Mouse (Mus musculus) heart, postnatal 36 days (tissue): Measurements from ENCODE around the gene Gm11985. TPM values are rescaled to one million over a fixed set of nuclear protein-coding genes. Genes with fewer than 3 reads are reported as not detected.

Experiments used
- DNase-seq, 2 experiments: peaks; one replicate each; pipeline ENCODE4 v3.0.0; 2021 to 2022
- intact Hi-C: fragments of 180-260 bp; cut with DNase I; formaldehyde crosslinking; loops from one replicate; pipeline ENCODE4 v1.15.1; 2025
- total RNA-seq, 2 experiments: library from RNA; stranded (reverse); gene quantifications; 2 replicates each; pipeline ENCODE4 v1.2.3; 2021

Gene Gm11985
- total RNA-seq, 2 experiments from 2014 or later = not detected

DNA sequence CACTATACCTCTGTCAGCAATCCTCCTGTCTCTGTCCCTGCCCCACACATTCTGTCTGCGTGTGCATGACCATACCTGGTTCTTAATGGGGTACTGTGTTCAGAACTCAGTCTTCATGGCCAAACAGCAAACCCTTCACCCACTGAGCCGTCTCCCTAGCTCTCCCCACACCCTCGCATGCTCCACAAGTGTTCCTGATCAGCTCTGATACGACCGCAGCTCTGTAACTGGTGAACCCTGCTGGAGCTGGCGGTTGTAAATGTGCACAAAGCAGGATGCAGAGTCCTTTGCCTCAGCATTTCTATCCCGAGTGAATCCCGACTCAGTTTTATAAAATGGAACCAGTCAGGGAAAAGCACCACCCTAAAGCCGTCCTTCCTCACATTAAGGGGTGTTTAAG lies 15.5 kb upstream of the Gm11985 start:
- intact Hi-C loops = no loop called here
- no peak for DNase-seq

- DNase-seq = no peak
Observed at GRCm38 (mm10) chr11:7202206-7202605, 13.8 kb upstream of the Gm11985 start.

DNA sequence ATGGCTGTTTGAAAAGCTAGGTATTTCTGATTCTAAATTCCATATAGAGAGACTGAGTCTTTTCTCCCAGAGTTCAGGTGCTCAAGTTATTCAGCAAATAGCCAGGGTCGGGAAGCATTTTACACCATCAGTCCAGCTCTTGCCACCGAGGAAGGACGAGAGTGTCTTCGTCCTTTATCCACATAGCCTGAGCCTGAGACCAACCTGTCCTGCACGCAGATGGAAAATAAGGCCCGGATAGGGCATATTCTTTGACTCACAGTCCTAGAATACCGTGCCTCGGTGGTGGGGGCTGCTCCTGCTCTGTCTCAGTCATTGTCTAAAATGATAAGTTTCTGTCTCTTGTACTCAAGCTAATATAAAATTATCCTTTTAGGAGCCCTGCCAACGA lies 12.0 kb upstream of the Gm11985 start:
- no peak for DNase-seq
- intact Hi-C loops = loop anchor here (1.0 kb wide), 1 partner anchor 1205 kb away; no protein-coding TSS in a partner anchor

More at GRCm38 (mm10) chr11:7202206-7202605, 13.8 kb upstream of the Gm11985 start:
- intact Hi-C loops = no loop called here

DNA sequence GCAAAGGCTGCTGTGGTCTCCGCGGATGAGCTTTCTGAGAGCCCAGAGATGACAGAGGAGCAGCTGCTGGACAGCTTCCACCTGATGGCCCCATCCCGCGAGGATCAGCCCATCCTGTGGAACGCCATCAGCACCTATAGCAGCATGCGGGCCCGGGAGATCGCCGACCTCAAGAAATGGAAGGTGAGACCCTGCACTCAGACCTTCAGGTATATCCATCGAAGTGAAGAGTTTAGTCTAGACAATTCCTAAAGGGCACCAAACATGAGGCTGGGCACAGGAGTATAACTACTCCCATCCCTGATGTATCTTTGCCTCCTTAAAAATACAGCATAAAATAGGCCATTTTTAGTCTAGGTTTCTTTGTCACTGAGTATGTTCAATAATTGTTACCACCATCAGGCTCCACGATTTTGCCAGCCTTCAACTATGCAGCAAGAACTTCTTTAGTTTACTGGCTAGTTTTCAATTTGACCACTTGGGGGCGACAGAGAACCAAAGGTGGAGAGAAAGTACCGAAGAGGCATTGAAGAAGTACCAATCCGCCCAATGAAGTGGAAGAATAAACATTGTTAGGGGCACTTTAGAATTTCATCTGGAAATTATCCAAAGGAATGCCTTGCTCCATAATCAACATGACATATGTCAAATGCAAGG lies 11.5 kb upstream of the Gm11985 start:
- DNase-seq = peak; percentile 52 to 60

GRCm38 (mm10) chr11:7198481-7199256 lies 10.3 kb upstream of the Gm11985 start:
- DNase-seq = no peak
- intact Hi-C loops = no loop called here

More for the DNA sequence above, 11.5 kb upstream of the Gm11985 start:
- intact Hi-C loops = loop anchor here (1.0 kb wide), 1 partner anchor 1205 kb away; no protein-coding TSS in a partner anchor

- DNase-seq = no peak
- intact Hi-C loops = no loop called here
Observed at GRCm38 (mm10) chr11:7198006-7198405, 9.6 kb upstream of the Gm11985 start.

GRCm38 (mm10) chr11:7197491-7197941 lies 9.1 kb upstream of the Gm11985 start, which contains the start of gene Igfbp1:
Gene Igfbp1 (plus strand): TSS chr11:7197782.
- intact Hi-C loops = no loop called here

DNA sequence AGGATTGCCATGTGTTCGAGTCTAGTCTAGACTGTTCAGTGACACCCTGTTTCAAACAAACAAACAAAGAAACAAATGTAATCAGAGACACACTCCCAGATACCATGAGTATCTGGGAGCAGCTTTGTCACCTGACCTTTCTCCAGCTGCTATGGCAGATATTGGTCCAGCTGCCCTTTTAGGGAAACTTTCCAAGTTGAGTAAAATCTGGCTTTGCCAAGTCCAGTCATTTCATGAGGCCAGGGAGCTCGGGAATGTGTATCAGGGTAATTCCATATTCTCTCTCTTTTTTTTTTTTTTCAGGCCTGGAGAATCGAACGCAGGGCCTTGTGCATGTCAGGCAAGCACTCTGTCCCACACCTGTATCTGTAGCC lies 6.9 kb upstream of the Gm11985 start:
- intact Hi-C loops = no loop called here

More at GRCm38 (mm10) chr11:7197491-7197941, 9.1 kb upstream of the Gm11985 start, which contains the start of gene Igfbp1:
- DNase-seq = no peak

DNA sequence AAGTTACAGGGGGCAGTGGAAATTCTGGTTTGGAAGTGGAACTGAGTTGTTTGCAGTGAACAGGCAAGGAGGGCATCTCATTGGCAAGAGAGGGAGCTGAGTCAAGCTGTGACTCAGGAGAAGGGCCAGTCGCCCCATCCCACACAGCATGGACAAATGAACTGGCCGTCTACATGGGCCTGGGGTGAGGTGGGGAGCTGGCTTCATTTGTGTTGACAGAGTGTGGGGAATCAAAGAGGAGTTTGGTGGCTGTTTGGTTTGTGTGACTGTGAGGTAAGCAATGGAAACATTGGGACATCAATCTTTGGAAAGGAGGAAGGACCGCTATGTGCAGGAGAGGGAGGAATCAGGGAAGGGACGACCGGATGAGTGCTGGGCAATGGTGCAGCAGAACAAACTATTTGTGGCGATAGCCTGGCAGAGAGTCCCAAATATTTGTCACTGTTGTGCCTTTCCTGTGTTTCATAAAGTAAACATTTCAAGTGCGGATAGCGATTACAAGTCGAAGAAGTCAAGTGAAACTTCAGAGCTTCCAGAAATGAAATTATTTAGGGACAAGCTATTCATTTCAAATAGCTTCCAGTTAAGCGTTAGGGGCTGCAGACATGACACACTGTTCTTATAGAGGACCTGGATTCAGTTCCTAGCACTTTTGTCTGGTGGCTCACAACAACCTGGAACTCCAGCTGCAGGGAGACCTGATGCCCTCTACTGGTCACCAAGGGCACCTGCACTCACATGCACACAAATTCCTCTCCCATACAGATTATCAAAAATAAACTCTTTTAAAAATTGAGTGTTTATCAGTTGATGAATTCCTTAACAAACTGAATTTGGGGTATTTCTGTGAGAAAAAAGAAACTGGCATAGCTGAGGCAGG lies 6.3 kb upstream of the Gm11985 start:
- no peak for DNase-seq
- intact Hi-C loops = no loop called here

More for the DNA sequence above, 6.9 kb upstream of the Gm11985 start:
- no peak for DNase-seq

DNA sequence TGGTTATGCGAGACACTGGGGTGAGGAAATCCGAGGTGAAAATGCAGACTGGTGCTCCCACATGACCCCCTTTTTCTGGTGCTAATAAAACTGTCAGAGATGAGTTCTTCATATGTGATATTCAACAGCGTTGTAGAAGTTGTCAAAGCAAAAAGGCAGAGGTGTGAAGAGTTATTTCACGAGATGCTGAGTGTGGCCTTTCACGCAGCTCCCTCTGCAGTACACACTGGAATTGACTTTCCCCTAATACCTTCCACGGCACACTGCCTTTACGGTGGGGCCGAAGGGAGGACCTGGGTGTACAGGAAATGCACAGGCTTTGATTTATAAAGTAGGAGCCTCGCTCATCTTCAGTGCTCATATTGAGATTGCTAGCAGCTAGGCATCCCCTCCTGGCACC lies 4.8 kb upstream of the Gm11985 start:
- no peak for DNase-seq
- intact Hi-C loops = no loop called here

GRCm38 (mm10) chr11:7192710-7193109 lies 4.3 kb upstream of the Gm11985 start:
- no peak for DNase-seq
- intact Hi-C loops = no loop called here

DNA sequence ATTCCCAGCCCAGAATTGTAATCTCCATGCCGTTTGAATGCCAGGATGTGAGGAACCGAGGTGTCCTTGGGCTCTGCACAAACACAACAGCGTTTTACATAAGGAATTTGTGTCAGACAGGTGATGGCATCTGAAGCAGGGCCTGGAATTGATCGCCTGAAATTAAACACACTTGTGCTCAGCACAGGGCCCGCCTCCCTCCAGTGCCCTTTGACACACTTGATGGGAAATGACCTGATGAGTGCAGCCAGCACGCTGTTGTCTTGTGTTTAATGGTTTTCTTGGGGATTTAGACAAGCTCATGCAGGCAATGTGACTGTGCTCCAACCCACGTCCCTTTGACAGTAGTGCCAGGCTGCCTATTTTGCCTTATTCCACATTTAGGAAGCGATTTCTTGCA lies 897 bp downstream of the Gm11985 start:
- DNase-seq = no peak
- intact Hi-C loops = no loop called here

DNA sequence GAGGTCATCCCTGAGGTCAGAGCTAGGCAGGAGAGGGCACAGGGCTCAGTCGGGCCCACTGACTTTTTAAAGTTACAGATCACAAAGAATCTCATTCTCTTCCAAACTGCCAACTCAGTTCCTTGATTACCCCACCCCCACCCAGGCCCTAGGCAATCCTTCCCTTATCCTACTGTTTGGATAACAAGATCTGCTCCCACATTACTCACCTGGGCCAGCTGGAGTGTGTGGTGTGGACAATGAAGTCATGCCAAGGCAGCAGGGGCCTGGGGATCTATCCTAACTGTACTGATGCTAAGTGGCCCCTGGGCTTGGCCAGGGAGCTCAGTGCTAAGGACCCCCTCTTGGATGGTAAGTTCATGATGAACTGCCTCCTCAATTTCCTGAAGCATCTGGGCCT lies 3.9 kb downstream of the Gm11985 start:
- intact Hi-C loops = no loop called here
- DNase-seq = no peak

DNA sequence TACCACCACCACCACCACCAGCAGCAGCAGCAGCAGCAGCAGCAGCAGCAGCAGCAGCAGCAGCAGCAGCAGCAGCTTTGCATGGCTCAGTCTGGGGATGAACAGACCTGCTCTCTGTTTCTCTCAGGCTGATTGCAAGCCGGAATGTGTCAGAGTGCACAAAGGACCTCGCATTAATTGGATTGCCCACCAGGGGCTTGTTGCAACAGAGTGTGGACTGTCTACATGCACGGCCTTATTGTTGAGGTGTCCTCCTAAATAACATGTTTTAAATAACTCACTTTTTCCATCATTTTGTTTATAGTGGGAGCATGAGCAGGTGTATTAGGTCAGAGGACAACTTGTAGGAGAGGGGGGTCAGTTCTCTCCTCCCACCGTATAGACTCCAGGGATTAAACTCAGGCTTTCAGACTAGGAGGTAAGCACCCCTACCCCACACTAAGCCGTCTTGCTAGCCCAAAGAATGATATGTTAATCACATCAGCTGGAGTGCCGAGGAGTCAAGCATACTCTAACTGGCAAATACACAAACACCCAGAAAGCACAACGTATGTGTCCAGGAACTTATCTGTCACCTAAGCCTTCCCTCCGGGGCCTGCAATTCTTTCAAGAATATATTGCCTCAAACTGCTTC lies 5.8 kb downstream of the Gm11985 start:
- no peak for DNase-seq
- intact Hi-C loops = no loop called here

GRCm38 (mm10) chr11:7179276-7179675 lies 9.1 kb downstream of the Gm11985 start:
- intact Hi-C loops = no loop called here
- DNase-seq = no peak

DNA sequence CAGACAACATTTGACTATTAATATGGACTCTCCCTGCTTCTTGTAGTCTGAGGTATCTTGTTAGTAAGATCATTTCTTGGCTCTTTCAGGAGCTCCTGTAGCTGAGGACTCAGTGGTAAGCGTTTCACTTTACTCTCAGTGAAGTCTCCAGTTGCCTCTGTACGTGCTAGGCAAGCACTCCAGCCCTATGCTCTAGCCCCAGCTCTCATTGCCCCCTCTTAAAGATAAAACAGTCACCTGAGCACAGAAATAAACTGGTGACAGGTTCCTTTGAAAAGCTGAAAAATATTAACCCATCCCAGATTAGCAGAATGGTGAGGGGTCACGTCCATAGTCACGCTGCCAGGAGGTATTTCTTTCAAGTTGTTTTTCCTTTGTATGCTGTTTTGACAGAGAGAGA lies 9.6 kb downstream of the Gm11985 start:
- DNase-seq = no peak

GRCm38 (mm10) chr11:7173664-7174063 lies 14.7 kb downstream of the Gm11985 start:
- no peak for DNase-seq
- intact Hi-C loops = no loop called here

More for the DNA sequence above, 9.6 kb downstream of the Gm11985 start:
- intact Hi-C loops = no loop called here

DNA sequence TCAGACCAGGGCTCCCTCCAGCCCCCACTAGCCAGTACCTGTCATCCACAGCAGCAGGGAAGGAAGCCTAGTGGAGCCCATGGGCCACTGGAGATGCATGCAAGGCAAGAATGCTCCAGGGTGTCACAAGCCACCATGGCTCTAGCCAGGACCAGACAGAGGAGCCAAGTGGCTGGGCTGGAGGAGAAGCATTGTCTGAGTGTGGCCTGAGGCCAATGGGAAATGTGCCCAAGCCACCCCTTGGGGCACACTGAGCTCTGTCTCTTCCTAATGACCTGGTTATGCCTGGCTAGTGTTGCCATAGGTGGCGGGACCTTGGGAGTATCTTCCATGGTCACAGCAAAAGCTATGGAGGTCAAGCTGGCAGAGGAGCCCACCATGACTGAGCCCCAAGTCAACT lies 18.7 kb downstream of the Gm11985 start:
- DNase-seq = no peak
- intact Hi-C loops = no loop called here

GRCm38 (mm10) chr11:7164416-7164815 lies 24.0 kb downstream of the Gm11985 start:
- intact Hi-C loops = loop anchor here (5.0 kb wide), 1 partner anchor 507 kb away; the partner anchor contains the start of gene Ramp3

GRCm38 (mm10) chr11:7161502-7162174 lies 26.7 kb downstream of the Gm11985 start:
- no peak for DNase-seq
- intact Hi-C loops = loop anchor here (5.0 kb wide), 1 partner anchor 504 kb away; the partner anchor contains the start of gene Ramp3

More at GRCm38 (mm10) chr11:7164416-7164815, 24.0 kb downstream of the Gm11985 start:
- DNase-seq = no peak
